Mouse (Mus musculus) heart, postnatal 4 days (tissue): Measurements from ENCODE around the gene Rras2. TPM values are rescaled to one million over a fixed set of nuclear protein-coding genes. Genes with fewer than 3 reads are reported as not detected.

Experiments
- DNase-seq: peaks from one replicate; pipeline ENCODE4 v3.0.0; 2021
- total RNA-seq, 2 experiments: library from RNA; stranded (reverse); gene quantifications; 2 replicates each; pipeline ENCODE4 v1.2.3; 2021

Rras2 gene
- total RNA-seq, 2 experiments from 2014 or later = 61.7 to 62.6 TPM

DNA sequence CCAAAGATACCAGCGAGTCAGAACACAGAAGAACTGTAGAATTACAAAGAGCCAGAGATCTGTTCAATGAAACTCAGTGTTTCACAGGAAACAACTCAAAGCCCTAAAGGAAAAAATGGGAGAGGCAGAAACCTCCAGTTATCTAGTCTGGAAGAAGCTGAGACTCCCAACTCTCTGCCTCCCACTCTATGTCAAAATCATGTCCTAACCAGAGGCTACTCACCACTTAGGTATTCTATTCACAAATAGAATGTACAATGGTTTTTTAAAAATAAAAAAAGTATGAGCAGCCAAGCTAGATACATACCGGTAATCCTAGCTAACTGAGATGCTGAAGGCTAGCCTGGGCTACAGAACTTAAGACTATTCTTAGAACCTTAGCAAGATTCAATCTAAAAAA, 3.3 kb downstream of the Rras2 start:
- no peak for DNase-seq

DNA sequence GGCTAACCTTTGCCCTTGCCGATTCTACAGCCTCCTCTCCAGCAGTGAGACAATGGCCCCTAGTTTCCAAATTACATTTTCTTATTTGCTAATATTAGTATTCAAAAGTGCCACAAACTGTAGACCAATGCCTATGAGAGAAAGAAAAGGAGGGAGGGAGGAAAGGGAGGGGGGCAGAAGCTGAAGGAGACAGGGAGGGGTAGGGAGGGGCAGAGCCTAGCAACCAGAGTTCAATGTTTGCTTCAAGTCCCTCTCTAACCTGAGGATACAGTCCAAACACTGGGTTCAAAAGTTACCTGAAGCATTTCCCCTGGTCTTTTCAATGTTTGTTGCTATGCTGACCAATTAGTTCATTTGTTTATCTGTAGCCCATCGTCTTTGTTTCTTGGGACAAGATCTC, 7.1 kb downstream of the Rras2 start:
- DNase-seq = no peak

DNA sequence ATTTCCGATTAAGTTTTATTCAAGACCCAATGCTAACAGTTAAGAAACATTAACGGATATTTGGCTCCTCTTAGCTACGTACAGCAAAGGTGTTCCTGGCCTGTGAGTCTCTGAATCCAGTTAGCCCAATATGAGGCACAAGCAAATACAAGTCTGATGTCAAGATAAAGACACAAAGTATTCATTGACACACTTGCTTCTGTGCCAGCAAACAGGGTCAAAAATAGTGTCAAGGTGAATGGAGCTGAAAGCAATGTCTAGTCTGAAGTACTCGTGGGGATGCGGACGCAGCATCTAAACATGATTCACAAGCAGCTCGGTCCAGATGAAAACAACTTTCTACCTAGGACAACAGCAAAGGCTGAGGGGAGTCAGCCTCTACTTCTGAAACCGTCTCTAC, 11.7 kb downstream of the Rras2 start:
- no peak for DNase-seq

DNA sequence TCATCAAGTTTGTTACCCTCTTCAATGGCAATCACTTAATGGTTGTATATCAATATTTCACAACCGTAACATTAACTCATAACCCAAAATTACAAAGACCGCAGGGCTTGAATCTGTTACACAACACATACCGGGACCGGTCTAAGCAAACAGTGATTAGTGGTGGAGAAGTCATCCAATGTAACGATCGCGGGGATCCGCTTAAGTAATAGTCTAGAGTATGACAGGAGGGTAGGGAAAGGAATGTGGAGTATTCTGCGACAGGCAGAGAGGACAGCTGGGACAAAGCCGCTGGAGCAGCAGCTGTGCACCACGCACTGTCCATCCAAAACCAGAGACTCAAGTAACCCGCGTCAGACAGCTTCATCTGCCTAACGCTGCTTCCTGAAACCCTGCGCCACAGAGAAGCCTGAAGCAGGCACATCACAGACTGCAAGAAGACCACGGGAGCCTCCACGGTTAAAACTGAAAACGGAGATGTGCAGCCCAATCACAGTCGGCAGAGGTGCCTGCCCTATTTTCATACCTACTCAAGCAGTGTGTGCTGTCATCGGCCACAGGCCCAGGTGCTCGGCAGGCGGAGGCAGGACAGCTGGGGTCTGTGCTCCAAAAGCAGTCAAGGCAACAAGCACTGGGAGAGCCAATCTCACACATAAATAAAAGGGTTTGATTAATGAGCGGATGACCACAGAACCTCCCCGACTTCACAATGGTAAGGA, 13.8 kb downstream of the Rras2 start:
- DNase-seq = no peak

DNA sequence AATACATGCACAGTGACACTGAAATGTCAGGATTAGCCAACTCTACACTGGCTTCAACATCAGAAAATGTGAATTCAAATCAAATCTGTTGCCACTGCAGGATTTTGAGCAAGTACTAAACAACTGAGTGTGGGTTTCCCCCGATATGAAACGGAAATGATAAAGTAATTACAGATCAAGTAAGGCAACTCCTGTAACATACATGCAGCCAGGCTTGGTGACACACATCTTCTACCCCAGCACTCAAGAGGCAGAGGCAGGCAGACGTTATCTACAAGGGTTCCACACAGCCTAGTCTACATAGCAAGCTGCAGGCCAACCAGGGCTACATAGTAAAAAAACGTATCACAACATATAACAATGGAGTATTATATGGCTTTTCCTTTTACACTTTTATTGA, 14.4 kb downstream of the Rras2 start:
- no peak for DNase-seq

DNA sequence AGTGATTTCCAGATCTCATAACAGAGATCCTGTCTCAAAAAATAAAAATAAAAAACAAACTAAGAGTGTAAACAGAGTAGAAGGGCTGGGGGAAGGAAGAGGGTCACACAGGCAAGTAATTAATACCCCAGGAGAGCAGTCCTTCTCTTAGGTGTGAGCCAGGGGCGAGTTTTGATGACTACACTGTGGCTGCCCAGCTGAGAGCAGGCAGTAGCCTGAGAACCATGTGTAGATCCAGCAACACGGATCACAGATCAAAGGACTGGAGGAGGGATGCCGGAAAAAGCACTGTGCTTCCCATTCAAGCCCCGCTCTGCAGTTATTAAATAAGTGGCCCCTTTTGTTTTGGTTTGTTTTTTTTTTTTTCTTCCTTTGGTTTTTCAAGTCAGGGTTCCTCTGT, 15.0 kb downstream of the Rras2 start:
- no peak for DNase-seq

DNA sequence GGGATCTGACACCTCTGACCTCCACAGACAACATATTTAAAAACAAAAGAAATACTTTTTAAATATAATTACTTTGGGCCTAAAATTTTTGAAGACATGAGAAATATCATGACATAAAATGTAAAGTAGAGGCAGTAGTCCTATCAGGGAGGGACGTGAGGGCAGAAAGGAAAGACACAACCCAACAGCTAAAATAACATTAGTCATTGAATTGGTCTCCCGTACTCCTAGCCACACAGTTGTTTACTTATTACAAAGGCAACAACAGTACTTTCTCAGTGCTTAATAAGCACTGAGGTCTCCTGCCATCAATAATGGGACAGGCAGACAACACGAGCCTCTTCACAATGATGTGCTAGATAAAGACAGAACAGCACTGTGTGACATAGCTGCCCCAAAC, 16.2 kb downstream of the Rras2 start:
- DNase-seq = no peak

DNA sequence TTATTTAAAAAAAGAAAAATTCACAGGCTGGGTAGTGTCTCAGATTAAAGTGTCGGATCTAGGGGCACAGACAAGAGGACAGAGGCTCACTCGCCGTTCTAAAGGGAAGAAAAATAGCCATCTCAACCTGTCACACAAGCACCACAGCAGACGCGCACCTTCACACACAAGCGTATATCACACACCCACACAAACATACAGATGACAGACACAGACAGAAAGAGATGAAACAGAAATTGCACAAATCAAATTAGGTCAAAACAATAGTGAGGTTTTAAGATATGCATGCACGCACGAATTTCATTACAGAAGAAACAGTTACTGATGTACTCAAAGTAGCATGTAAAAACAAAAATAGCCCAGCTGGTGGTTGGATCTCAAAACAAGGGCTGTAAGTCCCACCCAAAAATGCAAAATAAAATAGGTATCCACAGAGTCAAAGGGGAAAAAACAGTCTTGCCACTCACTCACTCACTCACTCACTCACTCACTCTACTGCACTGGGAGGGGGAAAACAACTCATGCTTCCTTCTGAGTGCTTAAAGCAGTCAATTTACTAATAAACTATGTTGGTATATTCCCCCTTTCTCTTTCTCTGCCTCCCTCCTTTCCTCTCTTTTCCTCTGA, 23.9 kb downstream of the Rras2 start:
- no peak for DNase-seq

DNA sequence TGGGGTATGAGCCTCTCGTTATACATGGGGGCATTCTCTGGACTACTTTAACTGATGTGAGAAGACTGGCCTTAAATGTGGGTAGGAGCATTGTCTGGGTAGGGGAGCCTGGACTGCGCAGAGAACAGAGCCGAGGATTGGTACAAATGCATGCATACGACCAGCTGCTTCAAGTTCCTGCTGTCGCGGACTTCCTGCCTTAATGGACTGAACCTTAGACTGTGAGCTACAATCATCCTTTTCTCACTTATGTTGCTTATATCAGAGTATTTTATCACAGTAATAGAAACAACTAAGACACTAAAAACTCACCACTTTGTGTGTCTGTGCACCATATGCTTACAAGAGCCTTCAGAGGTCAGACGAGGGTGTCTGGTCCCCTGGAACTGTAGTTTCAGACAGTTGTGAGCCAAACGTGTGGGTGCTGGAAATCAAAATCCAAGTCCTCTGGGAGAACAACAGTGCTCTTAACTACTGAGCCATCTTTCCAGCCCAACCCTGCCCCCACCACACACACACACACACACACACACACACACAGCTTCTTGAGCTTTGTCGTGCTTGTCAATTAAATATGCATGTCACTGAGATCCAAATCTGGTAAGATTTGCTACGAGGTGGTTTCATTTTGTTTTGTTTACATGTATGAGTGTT, 26.6 kb downstream of the Rras2 start:
- no peak for DNase-seq

DNA sequence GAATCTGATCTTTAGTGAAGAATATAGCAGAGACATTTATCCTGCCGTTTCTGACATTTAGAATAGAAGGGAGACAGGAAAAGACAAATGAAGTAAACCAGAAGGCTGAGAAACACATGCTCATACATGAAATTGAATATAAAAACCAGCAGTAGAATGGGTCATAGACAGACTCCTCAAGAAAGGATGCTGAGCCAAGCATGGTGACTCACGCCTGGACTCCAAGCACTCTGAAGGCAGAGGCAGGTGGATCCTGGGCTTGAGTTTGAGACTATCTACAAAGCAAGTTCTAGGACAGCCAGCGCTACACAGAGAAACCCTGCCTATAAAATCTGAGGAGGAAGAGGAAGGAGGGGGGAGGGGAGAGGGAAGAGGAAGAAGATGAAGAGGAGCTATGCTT, 27.4 kb downstream of the Rras2 start:
- no peak for DNase-seq

DNA sequence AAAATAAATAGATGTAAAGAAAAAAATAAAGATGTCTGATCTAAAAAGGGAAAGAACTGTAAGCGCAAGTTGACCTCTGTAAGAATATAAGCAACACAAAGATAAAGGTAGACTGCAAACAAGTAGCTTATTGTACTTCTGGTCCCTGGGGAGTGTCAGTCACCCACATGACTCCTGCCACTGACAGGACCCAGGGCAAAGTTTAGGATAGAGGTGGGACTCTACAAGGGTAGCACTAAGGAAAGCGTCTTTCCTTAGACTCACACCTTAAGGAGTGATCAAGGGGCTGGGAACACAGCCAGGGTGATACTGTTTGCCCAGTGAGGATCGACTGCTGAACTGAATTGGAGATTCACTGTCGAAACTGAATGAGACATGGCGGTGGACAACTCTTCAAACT, 28.7 kb downstream of the Rras2 start:
- no peak for DNase-seq

DNA sequence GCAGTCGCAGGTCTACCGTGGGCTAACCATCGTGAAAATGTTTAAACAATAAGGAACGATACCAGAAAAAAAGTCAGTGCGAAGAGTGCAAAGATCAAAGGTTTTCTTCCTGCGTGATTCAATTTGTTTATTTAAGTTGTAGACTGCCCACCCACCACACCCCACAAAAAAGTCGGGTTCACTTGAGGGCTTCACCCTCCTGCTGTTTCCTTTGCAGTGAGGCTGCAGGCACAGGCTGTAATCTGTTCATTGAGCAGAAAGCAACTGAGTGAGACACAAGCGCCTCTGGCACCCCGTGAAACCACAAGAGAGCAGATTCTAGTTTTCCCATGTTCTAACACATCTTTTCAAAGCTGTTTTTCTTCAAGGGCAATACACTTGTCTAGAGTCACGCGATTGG, 29.6 kb downstream of the Rras2 start:
- DNase-seq = no peak

DNA sequence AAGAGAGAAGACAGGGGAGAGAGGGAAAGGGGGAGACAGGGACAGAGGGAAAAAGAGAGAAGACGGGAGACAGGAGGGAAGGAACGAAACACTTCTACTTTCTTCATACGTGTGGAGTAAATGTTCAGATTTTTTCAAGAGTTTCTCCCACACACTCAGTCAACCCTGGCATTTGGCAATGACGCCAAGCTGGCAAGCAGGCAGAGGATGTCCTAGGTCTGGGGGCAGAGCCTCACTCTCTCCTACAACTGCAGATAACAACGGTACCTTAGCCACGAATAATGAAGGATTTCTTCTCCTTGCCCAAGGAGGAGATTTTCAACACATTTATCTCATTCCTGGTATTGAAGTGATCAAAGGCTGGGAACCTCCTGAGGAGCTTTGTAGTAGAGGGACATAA, 30.2 kb downstream of the Rras2 start:
- DNase-seq = peak; percentile 35

DNA sequence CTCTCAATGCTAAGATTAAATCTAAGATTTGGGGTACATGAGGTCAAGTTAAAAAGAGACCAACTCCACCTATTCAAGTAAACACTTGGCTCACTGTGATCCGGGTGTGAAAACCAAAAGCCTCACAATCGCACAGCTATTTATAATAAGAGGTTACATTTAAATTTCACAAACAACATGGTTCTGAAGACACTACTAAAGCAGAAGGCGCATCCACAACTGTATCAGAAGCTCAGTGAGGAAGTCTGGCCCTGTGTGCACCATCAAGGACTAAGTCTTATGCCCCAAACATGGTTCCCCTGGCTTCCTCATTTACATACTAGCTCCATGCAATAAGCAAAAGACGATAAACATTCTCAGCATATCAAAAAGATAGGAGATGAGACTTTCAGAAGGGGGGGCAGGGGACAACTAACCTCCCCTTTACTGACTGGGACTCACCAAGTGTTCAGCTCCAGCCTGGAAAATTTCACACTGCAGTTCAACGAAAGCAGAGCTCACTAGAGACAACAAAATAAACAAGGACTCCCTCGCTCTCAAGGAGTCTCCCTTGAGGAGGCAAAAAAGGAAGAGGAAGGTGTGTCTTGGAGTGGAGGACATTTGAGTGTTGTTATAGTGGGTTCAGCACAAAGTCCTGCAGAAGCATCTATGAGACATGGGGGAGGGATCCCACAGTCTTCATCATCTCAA, 31.4 kb downstream of the Rras2 start:
- no peak for DNase-seq

DNA sequence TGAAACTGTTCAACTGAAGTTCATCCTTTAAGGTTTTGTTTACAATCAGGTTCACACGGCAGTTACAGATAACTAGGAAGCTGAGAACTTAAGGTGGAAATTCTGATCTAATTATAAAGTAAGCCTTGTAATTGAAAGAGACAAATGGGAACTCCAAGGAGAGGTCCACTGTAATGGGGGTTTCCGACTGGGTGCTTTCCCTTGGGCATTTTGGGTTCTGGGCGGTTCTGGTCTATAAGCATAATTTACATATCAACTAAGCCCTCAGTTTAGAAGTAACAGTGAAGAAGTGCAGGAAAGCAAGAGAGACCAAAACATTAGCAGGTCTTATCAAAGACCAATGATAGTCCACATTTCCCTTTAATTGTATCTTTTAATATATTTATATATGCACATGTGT, 33.8 kb downstream of the Rras2 start:
- no peak for DNase-seq

DNA sequence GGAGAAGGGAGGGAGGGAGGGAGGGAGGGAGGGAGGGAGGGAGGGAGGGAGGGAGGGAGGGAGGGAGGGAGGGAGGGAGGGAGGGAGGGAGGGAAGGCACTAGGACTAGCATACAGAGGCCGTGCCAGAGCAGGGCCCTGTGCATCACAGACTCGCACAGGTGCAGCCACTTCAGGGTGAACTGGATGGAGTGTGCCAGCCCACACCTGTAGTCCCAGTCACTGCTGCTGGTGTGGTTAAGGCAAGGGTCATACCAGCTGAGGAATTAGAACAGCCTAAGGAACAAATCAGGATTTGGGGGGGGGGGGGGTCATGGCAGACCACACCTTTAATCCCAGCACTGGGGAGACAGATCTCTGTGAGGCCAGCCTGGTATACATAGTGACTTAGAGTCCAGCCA, 34.5 kb downstream of the Rras2 start:
- DNase-seq = no peak

DNA sequence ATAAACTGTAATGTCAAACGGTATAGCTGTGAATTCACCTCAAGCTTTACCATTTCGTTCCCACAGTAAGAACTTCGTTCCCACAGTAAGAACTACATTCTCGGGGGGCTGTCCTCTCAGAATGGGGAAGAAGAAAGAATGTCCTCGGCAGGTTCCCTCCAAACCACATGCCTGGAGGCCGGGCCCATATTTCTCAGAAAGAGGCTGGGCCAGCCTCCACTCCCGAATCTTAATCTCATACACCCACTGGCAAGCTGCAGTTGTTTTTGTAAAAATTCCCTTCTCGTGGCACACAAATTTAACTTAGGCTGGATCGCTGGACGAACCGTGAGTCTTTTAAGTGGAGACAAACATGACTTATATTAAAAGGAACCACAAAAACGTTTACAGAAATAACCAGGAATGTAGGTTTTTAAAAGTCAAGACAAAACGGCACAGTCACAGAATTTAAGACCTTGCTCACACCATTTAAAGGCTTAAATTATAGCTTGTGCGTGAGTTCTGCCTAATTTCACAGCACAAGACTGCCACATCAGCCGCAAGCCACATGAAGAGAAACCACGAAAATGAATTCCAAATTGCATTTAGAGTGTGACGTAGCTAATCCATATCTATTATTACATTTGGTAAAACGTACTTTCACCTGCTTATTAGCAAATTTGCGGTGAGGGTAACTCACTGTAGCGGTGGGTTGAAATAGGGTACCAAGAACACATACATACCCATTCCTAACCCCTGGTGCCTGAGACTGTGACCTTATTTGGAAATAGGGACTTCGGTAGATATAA, 35.8 kb downstream of the Rras2 start:
- DNase-seq = no peak

DNA sequence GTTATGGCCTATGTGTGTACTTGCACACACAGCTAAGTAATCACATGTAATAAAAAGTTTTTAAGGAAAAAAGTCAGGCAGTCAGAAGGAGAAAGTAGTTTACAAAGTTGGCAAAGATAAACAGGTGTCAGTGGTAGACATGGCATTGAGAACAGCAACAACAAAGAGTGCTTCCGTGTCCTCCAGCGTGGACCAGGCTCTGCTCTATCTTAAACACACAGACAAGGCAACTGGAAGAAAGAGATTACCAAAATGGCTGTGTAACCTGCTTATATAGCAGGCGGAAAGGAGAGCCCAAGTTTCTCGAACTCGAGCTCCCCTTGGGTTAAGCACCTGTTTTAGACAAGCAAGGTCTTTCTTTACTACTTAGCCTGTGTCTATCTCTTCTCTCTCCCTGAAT, 37.3 kb downstream of the Rras2 start:
- DNase-seq = no peak

DNA sequence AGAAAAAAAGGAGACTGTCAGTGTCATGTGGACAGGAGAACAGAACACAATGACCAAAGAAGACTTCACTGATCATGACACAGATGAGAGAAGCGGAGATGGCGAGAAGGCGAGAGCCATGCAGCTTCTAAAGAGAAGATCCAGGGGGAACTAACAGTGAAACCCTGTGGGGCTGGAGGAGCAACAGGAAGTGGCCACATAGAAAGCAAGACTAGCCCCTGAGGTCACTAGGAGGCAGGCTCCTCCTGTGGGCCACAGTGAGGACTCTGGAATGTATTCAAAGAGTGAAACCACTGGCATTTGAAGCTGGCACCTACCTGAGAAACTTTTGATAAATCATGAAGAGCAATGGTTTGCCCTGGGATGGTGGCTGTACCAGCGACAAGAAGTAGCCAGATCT, 38.2 kb downstream of the Rras2 start:
- DNase-seq = no peak

DNA sequence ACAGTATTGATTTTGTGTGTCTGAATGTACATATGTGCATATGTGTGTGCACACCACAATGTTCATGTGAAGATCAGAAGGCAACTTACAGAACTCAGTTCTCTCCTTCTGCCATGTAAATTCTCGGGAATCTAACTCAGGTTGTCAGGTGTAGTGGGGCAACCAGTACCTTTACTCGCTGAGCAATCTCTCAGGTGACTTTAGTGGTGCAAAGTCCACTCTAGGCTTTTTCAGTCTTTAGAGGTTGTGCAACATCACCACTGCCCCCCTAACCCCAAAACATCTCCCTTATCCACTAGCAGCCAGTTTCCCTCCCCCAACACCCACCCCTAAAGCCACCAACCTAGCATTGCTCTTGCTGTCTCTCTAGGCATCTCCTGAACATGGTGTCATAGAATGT, 43.0 kb downstream of the Rras2 start:
- DNase-seq = no peak

DNA sequence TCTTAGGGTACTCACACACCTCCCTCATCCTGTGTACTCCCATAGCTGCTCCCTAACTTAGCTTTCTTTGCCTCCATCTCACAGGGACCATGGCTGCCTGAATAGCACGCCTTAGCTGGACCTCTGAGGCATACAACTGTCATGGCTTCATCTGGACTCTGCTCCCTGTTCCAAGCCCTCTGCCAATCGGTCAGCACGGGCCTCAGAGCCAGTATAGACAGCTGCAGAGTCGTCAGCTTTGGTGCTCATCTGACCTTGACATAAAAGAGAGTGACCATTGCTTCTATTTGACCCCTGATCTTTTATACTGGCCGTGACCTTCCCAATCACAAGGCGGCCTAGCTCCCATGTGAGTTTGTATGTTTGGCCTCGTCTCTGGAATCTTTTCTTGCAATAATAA, 43.4 kb downstream of the Rras2 start:
- no peak for DNase-seq

DNA sequence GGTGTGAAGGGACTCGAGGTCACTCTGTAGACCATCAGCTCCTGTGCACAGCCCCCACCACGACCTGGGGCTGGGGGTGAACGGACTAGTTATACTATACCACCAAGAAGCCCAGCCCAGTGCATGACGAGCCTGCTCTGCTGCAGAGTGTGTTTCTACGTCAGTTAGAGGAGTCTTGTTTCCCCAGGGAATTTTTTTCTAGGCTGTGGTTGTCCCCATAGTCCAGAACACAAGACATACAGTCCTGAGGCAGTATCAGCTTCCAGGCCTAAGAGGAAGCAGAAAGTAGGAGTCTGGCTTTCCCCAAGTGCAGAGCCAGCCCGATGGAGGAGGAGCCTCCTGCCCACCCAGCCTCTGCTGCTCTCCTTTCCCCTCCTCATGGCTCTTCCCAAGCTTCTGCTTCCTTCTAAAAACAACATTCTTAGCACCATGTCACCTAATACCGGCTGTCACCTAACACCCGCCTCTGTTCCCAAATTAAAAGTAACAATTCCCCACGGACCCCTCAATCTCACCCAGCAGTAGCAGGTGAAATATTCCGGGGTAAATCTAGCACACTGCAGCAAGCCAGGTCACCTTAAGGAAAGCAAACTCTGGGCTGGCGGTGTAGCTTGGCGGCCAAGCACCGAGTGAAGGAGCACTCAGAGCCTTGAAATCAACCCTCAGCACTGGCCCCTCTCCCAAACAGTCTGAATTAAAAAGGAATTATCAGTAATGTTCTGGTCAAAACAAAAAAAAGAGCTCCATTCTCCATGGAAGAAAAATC, 45.5 kb downstream of the Rras2 start:
- peak; percentile 23 for DNase-seq
